ENCODE assay signal across 8 mouse cellular contexts in genomic region chr5:53657925-53658324, GRCm38 (mm10). TPM values are rescaled to one million over a fixed set of nuclear protein-coding genes. Genes with fewer than 3 reads are reported as not detected.
A peak's percentile ranks its signal among the peaks of the same experiment; 100 is the strongest.
DNase-seq lines count a peak whose midpoint lies in the region; ATAC-seq lines count a peak whose summit lies in the region.

No protein-coding gene starts in this region.

- peak; percentile 50 to 59 for DNase-seq in cerebellum, postnatal 10 days
- no peak for DNase-seq in cerebellum, adult 8-10 months
- DNase-seq in 3T3-L1 (ENCODE audit: low read depth, low spot score) = peak; percentile 71
- DNase-seq in kidney, adult 11 months = peak; percentile 14
- no peak for DNase-seq in yolk sac, embryonic 10.5 days (ENCODE audit: low spot score)
- no peak for DNase-seq in right cerebral cortex, adult 2 months (ENCODE audit: low spot score in 2 of 2)

- 0 out of 2 replicates have a peak, but pooled peaks have one; percentile 52 for ATAC-seq in common myeloid progenitor, adult 5-6 weeks (replicated peaks; ENCODE audit: low read depth, poor library complexity, severe bottlenecking)
- peak; percentile 51; the same call in 1 of the 2 replicates for ATAC-seq in megakaryocyte progenitor cell, adult 5-6 weeks (replicated peaks; ENCODE audit: poor library complexity)

RNA-seq across cellular contexts. Expression of gene Cckar, which starts 49.6 kb away (rescaled TPM):
- not detected in 2 replicates for total RNA-seq in common myeloid progenitor, adult 5-6 weeks (2017)
- not detected in 2 replicates for total RNA-seq in megakaryocyte progenitor cell, adult 5-6 weeks (2015)
- not detected in 2 replicates for total RNA-seq in megakaryocyte progenitor cell, adult 5-6 weeks (2017)

Comparison
In these comparisons a context has a peak if more than half of its experiments do, and no peak if none do; other contexts are left out.
1. DNase-seq: peak in cerebellum, postnatal 10 days (2 of 2), 3T3-L1 (single experiment) and kidney, adult 11 months (single experiment); none in cerebellum, adult 8-10 months (single experiment), yolk sac, embryonic 10.5 days (single experiment) and right cerebral cortex, adult 2 months (0 of 2).